Mouse (Mus musculus) megakaryocyte, embryonic 14.5 days (primary cell): ENCODE results near the gene Crhbp.

Experiments
- FLI1 ChIP-seq: IDR thresholded peaks from 2 replicates; pipeline ENCODE4 v1.6.1; 2012; ENCODE audit warnings: low read length, inconsistent platforms, mixed read lengths
- GATA1 ChIP-seq: IDR thresholded peaks from 3 replicates; pipeline ENCODE4 v1.6.1; 2012; ENCODE audit warnings: mixed read lengths, low read length, inconsistent platforms, borderline replicate concordance

GRCm38 (mm10) chr13:95425484-95425883, 19.2 kb downstream of the Crhbp start:
- TF ChIP-seq GATA1 (no peak), FLI1 (no peak)
